In genomic region chr2:115775488-115776217, GRCm38 (mm10) we compare ENCODE assay signal across 13 mouse cellular contexts.
DNase-seq lines count a peak whose midpoint lies in the region; ATAC-seq lines count a peak whose summit lies in the region.
"Had no signal": no experiment of that assay in that cellular context is flagged by ENCODE, and none has a peak within 500 bp of the region (broad histone marks: within the 10 kb centered on the region; RNA-seq: fewer than 3 reads in every experiment).

No protein-coding gene starts in this region.

- H3K27me3 ChIP-seq in heart, embryonic 10.5 days (ENCODE audit: insufficient read depth, poor library complexity, severe bottlenecking) = no peaks in the 10 kb centered on the region
- H3K27me3 ChIP-seq in neural tube, embryonic 15.5 days (replicated peaks) = no peaks in the 10 kb centered on the region
- H3K27me3 ChIP-seq: hindbrain, embryonic 12.5 days had no signal

- H3K4me2 ChIP-seq in neural tube, embryonic 15.5 days = no peak overlapping the region
- H3K4me2 ChIP-seq: hindbrain, embryonic 12.5 days had no signal

- peak overlapping the region; percentile 72; the same call in 1 of the 2 replicates for H3K27ac ChIP-seq in heart, embryonic 10.5 days
- H3K27ac ChIP-seq in neural tube, embryonic 15.5 days (replicated peaks) = 0 out of 2 replicates have a peak overlapping the region, but pooled peaks have one; percentile 23
- H3K27ac ChIP-seq: hindbrain, embryonic 12.5 days; liver, embryonic 14.5 days had no signal

- DNase-seq in heart, embryonic 10.5 days (ENCODE audit: low spot score) = no peak
- DNase-seq in heart, postnatal 4 days = no peak
- no peak for DNase-seq in neural tube, embryonic 10.5 days (ENCODE audit: extremely low spot score, low spot score)
- DNase-seq in kidney, postnatal 36 days = peak; percentile 46 to 69
- no peak for DNase-seq in urinary bladder, postnatal 25 days (ENCODE audit: low spot score)
- DNase-seq in spleen, postnatal 14 days (ENCODE audit: low spot score in 2 of 2) = no peak
- DNase-seq: cerebellum, postnatal 25 days had no signal

- peaks cover 34% of the 10 kb centered on the region for H3K4me1 ChIP-seq in heart, embryonic 10.5 days
- H3K4me1 ChIP-seq in neural tube, embryonic 15.5 days = peaks cover 4% of the 10 kb centered on the region; the same call in 1 of the 2 replicates
- H3K4me1 ChIP-seq: hindbrain, embryonic 12.5 days had no signal

- ATAC-seq in neural tube, embryonic 15.5 days (ENCODE audit: low FRiP score) = no peak
- ATAC-seq in megakaryocyte-erythroid progenitor cell, adult 5-6 weeks (replicated peaks; ENCODE audit: low FRiP score, low TSS enrichment, poor library complexity, severe bottlenecking) = no peak
- ATAC-seq: midbrain, embryonic 16.5 days had no signal

- H3K36me3 ChIP-seq in heart, embryonic 10.5 days = no peaks in the 10 kb centered on the region
- no peaks in the 10 kb centered on the region; the same call in 1 of the 2 replicates for H3K36me3 ChIP-seq in neural tube, embryonic 15.5 days
- H3K36me3 ChIP-seq: hindbrain, embryonic 12.5 days had no signal

- H3K9ac ChIP-seq in neural tube, embryonic 15.5 days (replicated peaks) = no peak overlapping the region
- H3K9ac ChIP-seq: hindbrain, embryonic 12.5 days; liver, embryonic 14.5 days had no signal

- 66% methylated on average over 8 of the region's 8 CpGs for WGBS in heart, embryonic 10.5 days
- 47% methylated on average over 8 of the region's 8 CpGs for WGBS in neural tube, embryonic 15.5 days

- H3K4me3 ChIP-seq in heart, embryonic 10.5 days = no peak overlapping the region
- no peak overlapping the region for H3K4me3 ChIP-seq in neural tube, embryonic 15.5 days (replicated peaks)
- H3K4me3 ChIP-seq: erythroblast, embryonic 14.5 days; hindbrain, embryonic 12.5 days had no signal

- no peaks in the 10 kb centered on the region for H3K9me3 ChIP-seq in heart, embryonic 10.5 days
- H3K9me3 ChIP-seq in neural tube, embryonic 15.5 days (replicated peaks) = no peaks in the 10 kb centered on the region
- H3K9me3 ChIP-seq: hindbrain, embryonic 12.5 days had no signal

Comparison
In these comparisons a context has a peak if more than half of its experiments do, and no peak if none do; other contexts are left out.
1. DNase-seq: peak in kidney, postnatal 36 days (2 of 2); none in heart, embryonic 10.5 days (single experiment), heart, postnatal 4 days (single experiment), neural tube, embryonic 10.5 days (single experiment), urinary bladder, postnatal 25 days (single experiment) and spleen, postnatal 14 days (0 of 2).